Mouse (Mus musculus) limb, embryonic 14.5 days (tissue): ENCODE data around the gene Tmem131. TPM values are rescaled to one million over a fixed set of nuclear protein-coding genes. Genes with fewer than 3 reads are reported as not detected.

Experiments used
- ATAC-seq: fragments of 200-750 bp; cut with Nextera tagmentation; 2 replicates; pipeline ENCODE4 v1.8.0; 2017; ENCODE audit warnings: low read depth, moderate number of reproducible peaks, moderate TSS enrichment; ENCODE audit not compliant: low FRiP score
- DNase-seq: peaks from one replicate; pipeline ENCODE4 v3.0.0-alpha.2; 2015; ENCODE audit warnings: low spot score
- H3K27ac ChIP-seq: fragments of 300-500 bp; sonication (generic); replicated peaks from 2 replicates; pipeline ENCODE4 v1.5.1; 2014; ENCODE audit warnings: low read depth, mild to moderate bottlenecking, low read length, moderate library complexity, mixed read lengths
- H3K27me3 ChIP-seq: fragments of 300-500 bp; sonication (generic); 2 replicates; pipeline ENCODE4 v1.6.1; 2014; ENCODE audit warnings: low read length, mixed read lengths; ENCODE audit not compliant: control insufficient read depth, insufficient read depth
- H3K36me3 ChIP-seq: fragments of 300-500 bp; sonication (generic); 2 replicates; pipeline ENCODE4 v1.6.1; 2014; ENCODE audit warnings: mild to moderate bottlenecking, low read length, moderate library complexity, mixed read lengths; ENCODE audit not compliant: control insufficient read depth, insufficient read depth
- H3K4me1 ChIP-seq: fragments of 300-500 bp; sonication (generic); 2 replicates; pipeline ENCODE4 v1.6.1; 2014; ENCODE audit warnings: antibody characterized with exemption, low read length, mixed read lengths; ENCODE audit not compliant: control insufficient read depth, insufficient read depth
- H3K4me2 ChIP-seq: fragments of 300-500 bp; sonication (generic); replicated peaks from 2 replicates; pipeline ENCODE4 v1.6.1; 2014; ENCODE audit warnings: low read depth, mild to moderate bottlenecking, low read length, moderate library complexity; ENCODE audit not compliant: severe bottlenecking
- H3K4me3 ChIP-seq: fragments of 300-500 bp; sonication (generic); replicated peaks from 2 replicates; pipeline ENCODE4 v1.5.1; 2014; ENCODE audit warnings: low read length
- H3K9ac ChIP-seq: fragments of 300-500 bp; sonication (generic); 2 replicates; pipeline ENCODE4 v1.6.1; 2014; ENCODE audit warnings: mild to moderate bottlenecking, low read depth, low read length, moderate library complexity; ENCODE audit not compliant: severe bottlenecking
- H3K9me3 ChIP-seq: fragments of 300-500 bp; sonication (generic); 2 replicates; pipeline ENCODE4 v1.6.1; 2016; ENCODE audit warnings: low read length; ENCODE audit not compliant: control insufficient read depth
- POLR2A ChIP-seq: fragments of 200-500 bp; IDR thresholded peaks from 2 replicates; pipeline ENCODE4 v1.8.0; 2012; ENCODE audit warnings: inconsistent platforms, mild to moderate bottlenecking, moderate library complexity, borderline replicate concordance; ENCODE audit not compliant: insufficient read depth, insufficient read length; ENCODE audit errors: extremely low read depth
- WGBS: fragments of 180-500 bp; shearing (Covaris S2); extraction: QIAGEN DNeasy Blood & Tissue Kit; methylation state at CpG from one replicate; pipeline ENCODE4 v1.1.7; 2014; 5-methylcytosine and 5-hydroxymethylcytosine counted together
- polyA plus RNA-seq, 2 experiments: library from polyadenylated mRNA; depleted of rRNA in 1 of 2; stranded (reverse) in 1 of 2; unstranded in 1 of 2; fragments of >200 nt; fragmentation: Nextera tagmentation in 1 of 2; extraction: Ambion mirVana in 1 of 2; gene quantifications; 2 replicates each; pipeline versions ENCODE4 v1.2.1 to v1.2.3; 2012 to 2014

The Tmem131 gene
- polyA plus RNA-seq, 2 experiments: 22.5 to 42.3 TPM

DNA sequence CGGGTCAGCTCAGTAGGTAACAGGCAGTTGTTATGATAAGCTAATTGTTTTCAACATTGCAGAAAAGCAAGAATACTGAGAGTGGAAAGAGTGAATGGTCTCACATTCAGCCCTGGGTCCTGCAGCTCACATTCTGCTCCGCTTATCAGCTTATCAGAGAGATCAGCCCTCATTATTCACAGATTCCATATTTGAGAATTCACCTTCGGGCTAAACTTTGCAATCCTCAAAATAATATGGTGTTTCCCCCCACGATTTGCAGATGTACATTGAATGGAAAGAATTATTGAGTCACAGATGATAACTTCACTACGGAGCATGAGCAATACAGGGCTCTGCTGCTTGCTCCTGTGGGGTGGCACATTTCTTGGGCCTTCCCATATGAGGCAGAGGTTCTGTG, 174.7 kb downstream of the Tmem131 start:
- Histone ChIP-seq H3K4me3 (no peak overlapping the region), H3K9ac (no peak overlapping the region), H3K36me3 (no peaks in the 10 kb centered on the region), H3K4me1 (no peaks in the 10 kb centered on the region), H3K27ac (no peak overlapping the region), H3K4me2 (no peak overlapping the region), H3K9me3 (no peaks in the 10 kb centered on the region), H3K27me3 (peaks cover 9% of the 10 kb centered on the region; the same call in 1 of the 2 replicates)
- ATAC-seq (no peak), DNase-seq (no peak)
- TF ChIP-seq POLR2A: no peak
- 77% methylated on average over 5 of the region's 5 CpGs for WGBS

DNA sequence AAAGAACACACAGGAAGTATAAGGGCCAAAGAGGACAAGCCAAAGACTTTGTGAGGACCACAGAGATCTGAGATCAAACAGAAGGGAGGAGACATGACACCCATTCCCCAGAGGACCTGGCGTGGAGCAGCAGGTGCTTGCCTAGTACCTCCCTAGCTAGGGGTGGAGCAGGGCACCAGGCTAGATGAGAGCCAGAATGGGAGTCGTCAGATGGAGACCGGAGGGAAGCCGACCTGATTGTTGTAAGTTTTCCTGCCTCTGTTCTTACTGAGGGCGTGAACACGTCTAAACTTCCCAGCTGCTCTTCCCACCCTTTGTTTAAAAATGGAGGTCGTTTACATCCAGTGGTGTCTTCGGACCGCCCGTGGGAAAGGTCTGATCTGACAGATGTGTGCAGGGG, 176.1 kb downstream of the Tmem131 start:
- Histone ChIP-seq H3K9ac (no peak overlapping the region), H3K27ac (no peak overlapping the region), H3K9me3 (no peaks in the 10 kb centered on the region), H3K4me2 (no peak overlapping the region), H3K36me3 (no peaks in the 10 kb centered on the region), H3K4me1 (no peaks in the 10 kb centered on the region), H3K27me3 (peaks cover 9% of the 10 kb centered on the region; the same call in 1 of the 2 replicates), H3K4me3 (no peak overlapping the region)
- TF ChIP-seq POLR2A: no peak
- no peak for ATAC-seq
- no peak for DNase-seq
- WGBS: 28% methylated on average over 10 of the region's 10 CpGs

DNA sequence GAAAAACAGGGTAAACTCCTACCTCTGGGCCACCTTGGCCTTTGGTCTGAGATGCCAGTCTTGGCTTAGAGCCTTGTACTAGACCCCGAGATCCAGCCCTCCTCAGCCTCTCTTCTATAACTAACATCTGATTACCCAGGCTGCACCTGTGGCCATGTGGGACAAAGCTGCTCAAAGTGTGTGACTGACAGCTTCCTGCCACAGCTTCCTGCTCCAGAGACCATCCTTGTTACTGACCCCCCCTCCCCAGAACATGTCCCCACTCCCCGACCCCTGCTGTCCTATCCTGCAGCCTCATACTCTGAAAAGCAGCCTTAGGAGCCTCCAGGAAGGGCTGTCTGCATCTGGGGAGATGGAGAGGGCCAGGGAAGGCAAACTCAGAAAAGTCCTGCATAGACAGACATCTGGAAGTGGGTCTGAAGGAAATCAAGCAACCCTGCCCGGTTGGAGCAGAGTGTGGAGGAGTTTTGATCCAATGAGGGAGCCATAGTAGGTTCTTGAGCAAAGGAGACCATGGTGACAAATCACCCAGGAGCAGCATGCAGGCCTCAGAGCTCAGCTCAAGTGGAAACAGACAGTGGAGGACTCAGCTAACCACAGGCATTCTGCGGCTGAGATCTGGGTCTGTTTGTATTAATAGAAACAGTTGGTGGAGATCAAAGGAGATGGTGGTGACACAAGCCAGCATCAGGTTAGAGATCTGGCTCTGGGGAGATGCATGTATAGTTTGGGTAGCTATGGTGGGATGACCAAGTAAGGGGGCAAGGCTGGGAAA, 176.8 kb downstream of the Tmem131 start:
- no peak for TF ChIP-seq POLR2A
- no peak overlapping the region for H3K27ac ChIP-seq
- H3K36me3 ChIP-seq: no peaks in the 10 kb centered on the region
- 49% methylated on average over 4 of the region's 4 CpGs for WGBS
- ATAC-seq: no peak
- no peak overlapping the region for H3K4me2 ChIP-seq
- no peak for DNase-seq
- H3K9me3 ChIP-seq: no peaks in the 10 kb centered on the region
- peaks cover 9% of the 10 kb centered on the region; the same call in 1 of the 2 replicates for H3K27me3 ChIP-seq
- no peak overlapping the region for H3K9ac ChIP-seq
- no peaks in the 10 kb centered on the region for H3K4me1 ChIP-seq
- H3K4me3 ChIP-seq: no peak overlapping the region

DNA sequence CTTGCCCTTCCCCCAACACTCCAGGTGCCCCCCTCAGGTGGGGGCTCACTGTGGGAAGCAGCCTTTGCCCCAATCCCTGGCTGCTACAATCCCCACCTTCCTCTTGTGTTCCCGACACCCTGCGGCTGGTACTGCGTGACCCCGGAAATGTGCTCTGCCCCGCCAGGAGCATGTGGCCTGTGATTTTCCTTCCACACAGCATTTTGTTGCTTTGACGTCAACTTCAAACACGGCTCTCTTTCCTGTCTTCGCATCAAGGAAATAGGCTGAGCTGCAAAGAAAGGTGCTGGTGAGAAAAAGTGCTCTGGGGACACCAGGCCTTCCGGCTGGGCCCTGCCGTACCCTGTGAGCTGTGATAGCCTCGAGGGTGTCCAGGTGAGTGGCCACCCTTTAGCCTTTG, 181.9 kb downstream of the Tmem131 start, which contains the start of gene Zap70:
Zap70 (plus strand) TSS at position 231 of the 400 bp plus-strand sequence.
- Histone ChIP-seq H3K27me3 (no peaks in the 10 kb centered on the region), H3K4me2 (no peak within 1 kb of the TSS), H3K9ac (no peak within 1 kb of the TSS), H3K4me1 (no peaks in the 10 kb centered on the region), H3K36me3 (no peaks in the 10 kb centered on the region), H3K27ac (no peak within 1 kb of the TSS), H3K9me3 (no peaks in the 10 kb centered on the region), H3K4me3 (no peak within 1 kb of the TSS)
- TF ChIP-seq POLR2A: no peak
- ATAC-seq (no peak), DNase-seq (no peak)
- WGBS: 72% methylated on average over 11 of the region's 11 CpGs

DNA sequence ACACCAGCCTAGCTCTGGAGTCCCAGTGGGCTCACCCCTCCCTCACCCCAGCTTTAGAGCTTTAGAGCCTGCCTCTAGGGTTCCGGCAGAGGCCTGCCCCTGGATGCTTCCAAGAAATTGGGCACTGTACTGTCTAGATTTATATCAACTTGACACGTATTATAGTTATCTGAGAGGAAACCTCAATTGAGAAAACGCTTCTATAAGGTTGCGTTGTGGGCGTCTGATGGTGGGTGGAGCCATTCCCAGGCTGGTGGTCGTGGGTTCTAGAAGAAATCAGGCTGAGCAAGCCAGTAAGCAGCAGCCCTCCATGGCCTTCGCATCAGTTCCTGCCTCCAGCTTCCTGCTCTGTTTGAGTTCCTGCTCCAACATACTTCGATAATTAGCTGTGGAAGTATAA, 182.4 kb downstream of the Tmem131 start:
- Histone ChIP-seq H3K27ac (no peak overlapping the region), H3K4me1 (no peaks in the 10 kb centered on the region), H3K27me3 (no peaks in the 10 kb centered on the region), H3K4me3 (no peak overlapping the region), H3K9me3 (no peaks in the 10 kb centered on the region), H3K4me2 (no peak overlapping the region), H3K9ac (no peak overlapping the region), H3K36me3 (no peaks in the 10 kb centered on the region)
- ATAC-seq (no peak), DNase-seq (no peak)
- 82% methylated on average over 8 of the region's 8 CpGs for WGBS
- no peak for TF ChIP-seq POLR2A
